Mouse (Mus musculus) E14TG2a.4 (cell line): ENCODE measurements around the gene Csmd2.

Experiments used
- CTCF ChIP-seq: conservative IDR thresholded peaks from 2 replicates; pipeline ENCODE4 v1.5.1; 2014; ENCODE audit warnings: low read length
- NANOG ChIP-seq: IDR thresholded peaks from 2 replicates; pipeline ENCODE4 v1.6.1; 2014; ENCODE audit warnings: borderline replicate concordance, low read length, mixed read lengths

GRCm38 (mm10) chr4:128134348-128134994 is 146.8 kb downstream of the Csmd2 start:
- TF ChIP-seq CTCF (no peak), NANOG (no peak)
